Mouse (Mus musculus): ENCODE data around the gene Mtx1. TPM values are rescaled to one million over a fixed set of nuclear protein-coding genes. Genes with fewer than 3 reads are reported as not detected.
A peak's percentile ranks its signal among the peaks of the same experiment; 100 is the strongest.

The Mtx1 gene
- polyA plus RNA-seq, 1 experiment from 2014 or later: 215 TPM

DNA sequence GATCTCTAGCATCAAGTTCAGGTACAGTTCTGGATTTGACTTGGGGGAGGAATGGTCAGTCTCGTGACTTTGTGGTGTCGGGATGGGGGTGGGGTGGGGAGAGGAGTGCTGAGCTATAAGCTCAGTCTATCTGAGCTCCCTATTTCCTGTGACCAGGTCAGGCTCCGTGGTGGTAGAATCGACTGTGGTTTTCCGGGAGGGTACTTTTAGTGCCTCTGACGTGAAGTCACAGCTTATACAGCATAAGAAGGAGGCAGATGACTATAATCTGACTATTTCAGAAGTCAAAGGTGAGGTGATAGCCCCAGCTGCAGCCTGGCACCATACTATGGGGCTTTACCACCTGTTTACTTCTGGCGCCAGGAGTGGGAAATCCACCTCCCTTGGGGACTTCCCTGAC is 4.5 kb upstream of the Mtx1 start:
- CTCF ChIA-PET: interaction anchor here (1.2 to 4.7 kb wide), 6 partner anchors 8 to 144 kb away, joined by 3 to 51 read pairs (median 4); partner anchors contain the start of genes Krtcap2 and Trim46
- H3K27me3 ChIP-seq: no peaks in the 10 kb centered on the region
- no peak for ATAC-seq
- POLR2A ChIA-PET: interaction anchor here (2.4 kb wide), 1 partner anchor 13 kb away, joined by 13 read pairs; no protein-coding TSS in a partner anchor
- no peak for DNase-seq (ENCODE audit: low read depth, low spot score)
- TF ChIP-seq CTCF (IDR thresholded peaks at IDR 0.05): no peak
- in situ Hi-C loops (cut with MboI; ENCODE audit: low pct_unique_long_range_greater_than_20kb): no loop called here

DNA sequence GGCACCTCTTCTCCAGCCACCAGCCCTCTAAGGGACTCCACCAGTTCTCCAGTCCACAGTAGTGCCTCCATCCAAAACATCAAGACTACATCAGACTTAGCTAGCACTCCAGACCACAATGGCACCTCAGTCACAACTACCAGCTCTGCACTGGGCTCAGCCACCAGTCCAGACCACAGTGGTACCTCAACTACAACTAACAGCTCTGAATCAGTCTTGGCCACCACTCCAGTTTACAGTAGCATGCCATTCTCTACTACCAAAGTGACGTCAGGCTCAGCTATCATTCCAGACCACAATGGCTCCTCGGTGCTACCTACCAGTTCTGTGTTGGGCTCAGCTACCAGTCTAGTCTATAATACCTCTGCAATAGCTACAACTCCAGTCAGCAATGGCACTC is 3.7 kb upstream of the Mtx1 start:
- no peaks in the 10 kb centered on the region for H3K27me3 ChIP-seq
- ChIA-PET CTCF (interaction anchor here (1.2 to 4.7 kb wide), 6 partner anchors 9 to 143 kb away, joined by 3 to 51 read pairs (median 4); partner anchors contain the start of genes Krtcap2 and Trim46), POLR2A (interaction anchor here (0.6 to 2.4 kb wide), 2 partner anchors 14 to 112 kb away, joined by 5 to 13 read pairs; no protein-coding TSS in a partner anchor)

DNA sequence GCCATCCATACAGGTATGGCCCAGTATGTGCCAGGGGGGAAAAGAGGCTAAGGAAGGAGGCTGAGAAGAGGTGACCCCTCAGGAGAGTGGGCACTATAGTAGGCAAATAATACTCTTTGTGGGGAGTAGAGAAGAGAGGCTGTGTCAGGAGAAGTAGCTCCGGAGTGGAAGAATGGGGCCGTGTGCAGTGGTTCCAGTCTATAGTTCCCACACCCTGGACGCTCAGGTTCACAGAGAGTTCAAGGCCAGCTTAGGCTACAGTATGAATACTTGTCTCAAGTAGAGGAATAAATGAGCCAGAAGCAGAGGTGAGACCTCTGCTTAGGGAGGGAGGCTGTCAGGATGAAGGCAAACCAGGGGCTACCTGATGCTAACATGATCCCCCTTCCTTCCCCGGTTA is 2.4 kb upstream of the Mtx1 start:
- ChIA-PET CTCF (interaction anchor here (1.0 to 4.7 kb wide), 2 partner anchors 14 to 79 kb away, joined by 4 to 51 read pairs; partner anchors contain the start of genes Krtcap2 and Trim46), POLR2A (interaction anchor here (1.0 to 2.4 kb wide), 2 partner anchors 15 to 18 kb away, joined by 3 to 13 read pairs; no protein-coding TSS in a partner anchor)
- no peaks in the 10 kb centered on the region for H3K27me3 ChIP-seq
- DNase-seq (ENCODE audit: low read depth, low spot score) (no peak), ATAC-seq (no peak)
- in situ Hi-C loops (cut with MboI; ENCODE audit: low pct_unique_long_range_greater_than_20kb): no loop called here
- no peak for TF ChIP-seq CTCF (IDR thresholded peaks at IDR 0.05)

More for the DNA sequence above, 3.7 kb upstream of the Mtx1 start:
- ATAC-seq (no peak), DNase-seq (ENCODE audit: low read depth, low spot score) (no peak)
- no peak for TF ChIP-seq CTCF (IDR thresholded peaks at IDR 0.05)
- in situ Hi-C loops (cut with MboI; ENCODE audit: low pct_unique_long_range_greater_than_20kb): no loop called here

DNA sequence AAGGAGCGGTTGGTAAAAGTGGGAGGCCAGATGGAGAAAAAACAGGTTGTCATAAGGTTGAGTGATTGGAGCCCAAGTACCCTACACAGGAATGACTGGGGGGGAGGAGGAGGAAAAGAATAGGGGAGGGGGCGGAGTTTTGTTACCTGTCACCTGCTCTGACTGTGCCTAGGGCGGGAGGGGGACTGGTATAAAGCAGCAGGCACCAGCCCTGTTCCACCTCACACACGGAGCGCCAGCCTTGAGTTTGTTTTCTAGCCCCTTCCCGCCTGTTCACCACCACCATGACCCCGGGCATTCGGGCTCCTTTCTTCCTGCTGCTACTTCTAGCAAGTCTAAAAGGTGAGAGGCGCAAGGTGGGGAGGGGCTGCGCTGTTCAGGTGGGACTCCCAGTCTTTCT is 1.9 kb upstream of the Mtx1 start, which contains the start of gene Muc1:
Gene Muc1, plus strand, starts transcription at position 222 of the 400 bp plus-strand sequence.
- ATAC-seq: no peak
- no peak for DNase-seq (ENCODE audit: low read depth, low spot score)
- CTCF ChIA-PET: interaction anchor here (4.7 kb wide), 1 partner anchor 15 kb away, joined by 51 read pairs; the partner anchor contains the start of genes Krtcap2 and Trim46
- no peak for TF ChIP-seq CTCF (IDR thresholded peaks at IDR 0.05)
- no peaks in the 10 kb centered on the region for H3K27me3 ChIP-seq
- POLR2A ChIA-PET: interaction anchor here (2.4 kb wide), 1 partner anchor 16 kb away, joined by 13 read pairs; no protein-coding TSS in a partner anchor
- in situ Hi-C loops (cut with MboI; ENCODE audit: low pct_unique_long_range_greater_than_20kb): no loop called here

DNA sequence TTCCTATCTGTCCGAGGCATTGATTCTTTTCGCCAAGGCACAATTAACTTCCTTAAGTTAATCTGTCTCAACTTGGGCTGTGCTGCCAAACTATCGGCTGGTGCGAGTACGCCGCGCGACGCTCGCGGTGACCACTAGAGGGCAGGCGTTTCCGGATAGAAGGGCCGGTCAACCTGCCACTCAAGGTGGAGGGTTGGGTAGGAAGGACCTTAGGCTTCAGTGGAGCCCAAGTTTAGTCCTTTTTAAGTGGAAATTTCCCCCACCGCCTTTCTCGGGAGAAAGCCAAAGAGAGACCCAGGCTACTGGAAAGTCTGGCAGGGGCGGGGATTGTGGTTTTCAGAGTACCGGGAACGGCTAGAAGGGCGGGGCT is 1.3 kb upstream of the Mtx1 start:
- no peaks in the 10 kb centered on the region for H3K27me3 ChIP-seq
- CTCF ChIA-PET: interaction anchor here (1.5 kb wide), 1 partner anchor 127 kb away, joined by 4 read pairs; the partner anchor contains the start of genes Fdps and Gm43738
- peak; percentile 74 for ATAC-seq
- no peak for TF ChIP-seq CTCF (IDR thresholded peaks at IDR 0.05)
- in situ Hi-C loops (cut with MboI; ENCODE audit: low pct_unique_long_range_greater_than_20kb): no loop called here
- DNase-seq (ENCODE audit: low read depth, low spot score): no peak
- POLR2A ChIA-PET: no interaction called here

DNA sequence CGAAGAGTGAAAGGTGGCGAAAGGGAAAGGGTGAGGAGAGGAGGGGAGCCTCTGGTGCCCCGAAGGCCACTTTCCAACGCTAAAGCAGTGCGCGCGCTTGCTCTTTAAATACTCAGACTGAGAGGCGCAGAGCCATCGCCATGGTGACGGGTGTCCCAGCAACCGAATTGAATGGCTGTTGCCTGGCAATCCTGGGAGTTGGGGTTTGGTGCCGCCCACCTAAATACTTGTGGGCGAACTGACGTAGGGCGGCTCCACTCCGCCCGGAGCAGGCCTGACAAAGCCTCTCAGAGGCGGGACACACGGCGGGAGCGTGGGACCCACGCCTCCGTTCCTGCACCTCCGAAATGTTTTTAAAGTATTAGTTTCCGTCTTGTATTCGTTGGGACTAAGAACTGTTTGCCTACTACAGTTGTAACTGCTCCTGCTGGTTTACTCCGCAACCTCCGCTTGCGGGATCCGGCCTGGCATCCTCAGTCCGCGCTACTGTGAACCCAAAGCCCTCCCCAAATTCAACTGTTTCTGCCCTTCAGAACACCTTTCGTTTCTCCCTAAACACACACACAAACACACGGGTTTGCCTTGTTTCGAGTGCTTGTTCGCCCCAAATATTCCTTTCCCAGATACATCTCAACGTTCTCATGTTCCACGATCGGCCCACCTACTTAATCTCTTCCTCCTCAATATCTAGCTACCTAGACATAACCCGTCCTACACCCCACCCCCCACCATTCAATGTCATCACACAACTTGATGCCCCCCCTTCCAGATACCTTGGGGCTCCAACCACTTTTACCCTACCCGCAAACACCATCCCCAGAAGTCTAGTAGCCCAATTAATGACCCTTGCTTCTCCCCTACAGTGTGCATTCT is 655 bp upstream of the Mtx1 start:
- ChIA-PET CTCF (interaction anchor here (1.3 to 1.5 kb wide), 3 partner anchors 12 to 126 kb away, joined by 3 to 6 read pairs (median 4); partner anchors contain the start of genes Fdps, Gm43738 and Thbs3), POLR2A (no interaction called here)
- in situ Hi-C loops (cut with MboI; ENCODE audit: low pct_unique_long_range_greater_than_20kb): no loop called here

DNA sequence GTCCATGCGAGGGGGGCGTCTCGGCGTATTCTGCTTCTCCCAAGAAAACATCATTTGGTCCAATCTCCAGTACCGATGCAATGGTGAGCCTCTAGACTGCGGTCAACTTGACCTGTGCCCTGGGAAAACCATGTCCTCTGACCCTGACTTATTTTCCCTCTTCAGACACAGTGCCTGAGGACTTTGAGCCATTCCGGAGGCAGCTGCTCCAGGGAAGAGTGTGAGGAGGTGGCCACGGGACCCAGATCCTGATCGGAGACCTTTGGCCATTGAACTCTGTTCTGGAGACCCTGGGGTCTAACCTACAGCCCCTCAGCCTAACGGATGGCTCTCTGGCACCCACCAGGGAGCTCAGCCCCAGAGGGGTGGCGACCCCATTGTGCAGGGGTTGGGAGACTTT is 527 bp downstream of the Mtx1 start:
- in situ Hi-C loops (cut with MboI; ENCODE audit: low pct_unique_long_range_greater_than_20kb): no loop called here
- H3K27me3 ChIP-seq: no peaks in the 10 kb centered on the region
- no peak for ATAC-seq

More for the DNA sequence above, 655 bp upstream of the Mtx1 start:
- no peak for TF ChIP-seq CTCF (IDR thresholded peaks at IDR 0.05)
- H3K27me3 ChIP-seq: no peaks in the 10 kb centered on the region
- ATAC-seq (peak; percentile 55), DNase-seq (ENCODE audit: low read depth, low spot score) (peak; percentile 88)

DNA sequence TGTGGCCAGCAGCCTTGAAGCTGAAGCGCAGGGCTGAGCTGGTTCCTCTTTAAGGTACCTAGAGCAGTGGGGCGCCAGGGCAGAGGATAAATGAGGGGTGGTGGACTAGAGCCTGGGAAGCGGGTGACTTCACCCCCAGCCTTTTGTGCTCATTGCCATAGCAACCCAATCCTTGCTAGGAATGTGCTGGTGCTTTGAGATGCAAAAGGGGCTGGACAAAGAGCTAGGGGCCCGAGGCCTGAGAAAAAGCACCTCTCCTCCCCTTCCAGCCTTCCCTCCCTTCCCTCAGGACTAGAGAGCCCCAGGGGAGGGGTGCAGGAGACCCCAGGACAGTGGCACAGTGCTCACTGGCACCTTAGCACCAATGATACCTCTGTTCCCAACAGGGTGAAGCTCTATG is 970 bp downstream of the Mtx1 start:
- POLR2A ChIA-PET: no interaction called here
- TF ChIP-seq CTCF (IDR thresholded peaks at IDR 0.05): no peak
- no peak for ATAC-seq
- CTCF ChIA-PET: interaction anchor here (1.3 to 1.6 kb wide), 3 partner anchors 10 to 139 kb away, joined by 3 to 6 read pairs (median 3); partner anchors contain the start of gene Thbs3
- H3K27me3 ChIP-seq: no peaks in the 10 kb centered on the region
- no peak for DNase-seq (ENCODE audit: low read depth, low spot score)
- in situ Hi-C loops (cut with MboI; ENCODE audit: low pct_unique_long_range_greater_than_20kb): no loop called here

More for the DNA sequence above, 527 bp downstream of the Mtx1 start:
- ChIA-PET POLR2A (no interaction called here), CTCF (interaction anchor here (1.3 to 1.6 kb wide), 3 partner anchors 11 to 139 kb away, joined by 3 to 6 read pairs (median 3); partner anchors contain the start of gene Thbs3)
- DNase-seq (ENCODE audit: low read depth, low spot score): no peak
- TF ChIP-seq CTCF (IDR thresholded peaks at IDR 0.05): no peak

- TF ChIP-seq CTCF (IDR thresholded peaks at IDR 0.05): no peak
- POLR2A ChIA-PET: no interaction called here
- CTCF ChIA-PET: interaction anchor here (0.5 to 1.6 kb wide), 4 partner anchors 9 to 138 kb away, joined by 3 read pairs; no protein-coding TSS in a partner anchor
- DNase-seq (ENCODE audit: low read depth, low spot score) (no peak), ATAC-seq (no peak)
- no peaks in the 10 kb centered on the region for H3K27me3 ChIP-seq
- in situ Hi-C loops (cut with MboI; ENCODE audit: low pct_unique_long_range_greater_than_20kb): no loop called here
Measured at GRCm38 (mm10) chr3:89225321-89225815, 1.5 kb downstream of the Mtx1 start.

DNA sequence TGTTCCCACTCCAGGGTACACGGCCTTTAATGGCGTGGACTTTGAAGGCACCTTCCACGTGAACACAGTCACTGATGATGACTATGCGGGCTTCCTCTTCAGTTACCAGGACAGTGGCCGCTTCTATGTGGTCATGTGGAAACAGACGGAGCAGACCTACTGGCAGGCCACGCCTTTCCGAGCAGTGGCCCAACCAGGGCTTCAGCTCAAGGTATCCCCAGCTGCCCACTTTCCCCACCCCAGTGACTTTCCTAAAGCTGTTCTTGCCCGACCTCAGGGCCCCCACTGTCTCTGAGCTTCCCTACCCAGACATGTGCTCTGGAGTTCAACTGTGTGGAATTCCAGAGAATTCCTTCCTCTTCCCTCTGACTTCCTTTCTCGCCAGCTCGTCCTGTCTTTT is 2.1 kb downstream of the Mtx1 start:
- POLR2A ChIA-PET: no interaction called here
- TF ChIP-seq CTCF (IDR thresholded peaks at IDR 0.05): no peak
- in situ Hi-C loops (cut with MboI; ENCODE audit: low pct_unique_long_range_greater_than_20kb): loop anchor here (25.0 kb wide), 1 partner anchor 537 kb away; the partner anchor contains the start of gene Khdc4
- ATAC-seq (no peak), DNase-seq (ENCODE audit: low read depth, low spot score) (no peak)
- CTCF ChIA-PET: interaction anchor here (0.5 to 1.2 kb wide), 3 partner anchors 8 to 103 kb away, joined by 3 read pairs; no protein-coding TSS in a partner anchor
- H3K27me3 ChIP-seq: no peaks in the 10 kb centered on the region
